In genomic region chr1:77513411-77513941, GRCm38 (mm10) we compare ENCODE assay signal across 8 mouse cellular contexts. TPM values are rescaled to one million over a fixed set of nuclear protein-coding genes. Genes with fewer than 3 reads are reported as not detected.
DNase-seq lines count a peak whose midpoint lies in the region; ATAC-seq and TF ChIP-seq lines count a peak whose summit lies in the region.

No protein-coding gene starts in this region.

- ATAC-seq in G1E (ENCODE audit: extremely low read depth, insufficient number of reproducible peaks, low FRiP score, poor library complexity, severe bottlenecking), result no peak
- no peak for ATAC-seq in limb, embryonic 11.5 days (ENCODE audit: insufficient number of reproducible peaks, low FRiP score, low TSS enrichment, low read depth)
- ATAC-seq in midbrain, embryonic 13.5 days, result peak; percentile 55
- ATAC-seq in stomach, embryonic 16.5 days (ENCODE audit: insufficient read depth, low FRiP score), result peak; percentile 18; the same call in 1 of the 2 replicates
- no peak for ATAC-seq in erythroblast, adult 5-6 weeks (replicated peaks; ENCODE audit: low FRiP score, poor library complexity, severe bottlenecking)

- H3K27ac ChIP-seq in heart, embryonic 10.5 days, result peak overlapping the region; percentile 82
- H3K27ac ChIP-seq in limb, embryonic 11.5 days (replicated peaks; ENCODE audit: low read depth, low read length), result peak overlapping the region; percentile 51; the same call in 1 of the 2 replicates
- peak overlapping the region; percentile 90 for H3K27ac ChIP-seq in midbrain, embryonic 13.5 days
- H3K27ac ChIP-seq in stomach, embryonic 16.5 days (ENCODE audit: low read length), result peak overlapping the region; percentile 57; the same call in 1 of the 2 replicates

- DNase-seq in G1E (ENCODE audit: low spot score), result no peak
- peak; percentile 74 for DNase-seq in embryo, embryonic 10 days (ENCODE audit: low spot score)
- DNase-seq in heart, embryonic 10.5 days (ENCODE audit: low spot score), result peak; percentile 77
- DNase-seq in kidney, adult 9 months, result peak; percentile 81
- peak; percentile 73 for DNase-seq in limb, embryonic 11.5 days (ENCODE audit: low spot score)

- H3K4me3 ChIP-seq in G1E (ENCODE audit: low read depth, low read length), result 0 out of 2 replicates have a peak overlapping the region, but pooled peaks have one; percentile 8
- peak overlapping the region; percentile 72 for H3K4me3 ChIP-seq in heart, embryonic 10.5 days
- peak overlapping the region; percentile 78 for H3K4me3 ChIP-seq in limb, embryonic 11.5 days (ENCODE audit: low read depth, low read length)
- peak overlapping the region; percentile 73 for H3K4me3 ChIP-seq in midbrain, embryonic 13.5 days (replicated peaks)
- H3K4me3 ChIP-seq in stomach, embryonic 16.5 days (replicated peaks; ENCODE audit: low read length), result peak overlapping the region; percentile 77

- 1% methylated on average over 25 of the region's 27 CpGs for WGBS in heart, embryonic 10.5 days
- under 1% methylated on average over 27 of the region's 27 CpGs for WGBS in limb, embryonic 11.5 days
- WGBS in midbrain, embryonic 13.5 days, result under 1% methylated on average over 26 of the region's 27 CpGs
- 1% methylated on average over 27 of the region's 27 CpGs for WGBS in stomach, embryonic 16.5 days

- no peaks in the 10 kb centered on the region for H3K4me1 ChIP-seq in G1E (ENCODE audit: insufficient read depth, low read depth, low read length)
- H3K4me1 ChIP-seq in heart, embryonic 10.5 days, result peaks cover 27% of the 10 kb centered on the region; the same call in 1 of the 2 replicates
- peaks cover 18% of the 10 kb centered on the region for H3K4me1 ChIP-seq in limb, embryonic 11.5 days (ENCODE audit: control insufficient read depth, insufficient read depth, low read length)
- H3K4me1 ChIP-seq in midbrain, embryonic 13.5 days (replicated peaks), result peaks cover 60% of the 10 kb centered on the region
- peaks cover 21% of the 10 kb centered on the region; the same call in 1 of the 2 replicates for H3K4me1 ChIP-seq in stomach, embryonic 16.5 days (ENCODE audit: control insufficient read depth, insufficient read depth, low read length)

- no peaks in the 10 kb centered on the region for H3K27me3 ChIP-seq in G1E (ENCODE audit: insufficient read depth, low read length)
- peaks cover 13% of the 10 kb centered on the region for H3K27me3 ChIP-seq in heart, embryonic 10.5 days (ENCODE audit: insufficient read depth, poor library complexity, severe bottlenecking)
- H3K27me3 ChIP-seq in limb, embryonic 11.5 days (ENCODE audit: control insufficient read depth, insufficient read depth, low read length), result no peaks in the 10 kb centered on the region
- H3K27me3 ChIP-seq in midbrain, embryonic 13.5 days, result peaks cover 10% of the 10 kb centered on the region
- peaks cover 5% of the 10 kb centered on the region; the same call in 1 of the 2 replicates for H3K27me3 ChIP-seq in stomach, embryonic 16.5 days (ENCODE audit: control insufficient read depth, insufficient read depth, low read length)

- H3K36me3 ChIP-seq in G1E (replicated peaks), result no peaks in the 10 kb centered on the region
- peaks cover 9% of the 10 kb centered on the region; the same call in 1 of the 2 replicates for H3K36me3 ChIP-seq in heart, embryonic 10.5 days
- no peaks in the 10 kb centered on the region; the same call in 1 of the 2 replicates for H3K36me3 ChIP-seq in limb, embryonic 11.5 days (ENCODE audit: control insufficient read depth, insufficient read depth, low read length)
- H3K36me3 ChIP-seq in midbrain, embryonic 13.5 days, result peaks cover 5% of the 10 kb centered on the region; the same call in 1 of the 2 replicates
- H3K36me3 ChIP-seq in stomach, embryonic 16.5 days (ENCODE audit: control insufficient read depth, insufficient read depth, low read length), result no peaks in the 10 kb centered on the region

- peak overlapping the region; percentile 92 for H3K9ac ChIP-seq in limb, embryonic 11.5 days (ENCODE audit: low read length)
- peak overlapping the region; percentile 84 for H3K9ac ChIP-seq in midbrain, embryonic 13.5 days (replicated peaks)
- peak overlapping the region; percentile 77 for H3K9ac ChIP-seq in stomach, embryonic 16.5 days (ENCODE audit: low read length)

- peaks cover 63% of the 10 kb centered on the region for H3K9me3 ChIP-seq in G1E (replicated peaks)
- no peaks in the 10 kb centered on the region for H3K9me3 ChIP-seq in heart, embryonic 10.5 days
- no peaks in the 10 kb centered on the region for H3K9me3 ChIP-seq in limb, embryonic 11.5 days (ENCODE audit: control insufficient read depth, low read length)
- no peaks in the 10 kb centered on the region for H3K9me3 ChIP-seq in midbrain, embryonic 13.5 days
- no peaks in the 10 kb centered on the region for H3K9me3 ChIP-seq in stomach, embryonic 16.5 days (replicated peaks; ENCODE audit: control insufficient read depth, low read length)

- TF ChIP-seq CTCF in G1E (IDR thresholded peaks at IDR 0.05; ENCODE audit: low read depth, low read length), result no peak

- H3K4me2 ChIP-seq in limb, embryonic 11.5 days (ENCODE audit: low read depth, severe bottlenecking), result peak overlapping the region; percentile 85
- H3K4me2 ChIP-seq in midbrain, embryonic 13.5 days (replicated peaks), result peak overlapping the region; percentile 92
- peak overlapping the region; percentile 96 for H3K4me2 ChIP-seq in stomach, embryonic 16.5 days (ENCODE audit: low read depth, low read length)

RNA-seq across cellular contexts. Expression of gene Epha4, which starts 1.4 kb away (rescaled TPM):
- not detected in 2 replicates for total RNA-seq in G1E (2014; fragmentation: Nextera tagmentation)
- 0.11 and 0.17 TPM in 2 replicates for total RNA-seq in G1E (2017)
- polyA plus RNA-seq in G1E (2012), result not detected in 2 replicates
- 6.1 and 11.5 TPM in 2 replicates for polyA plus RNA-seq in heart, embryonic 10.5 days (2016; fragmentation: Nextera tagmentation; extraction: Ambion mirVana)
- polyA plus RNA-seq in limb, embryonic 11.5 days (2014; fragmentation: Nextera tagmentation; extraction: Ambion mirVana), result 41.9 and 52.3 TPM in 2 replicates
- polyA plus RNA-seq in midbrain, embryonic 13.5 days (2015; fragmentation: Nextera tagmentation; extraction: Ambion mirVana), result 36.5 and 37.5 TPM in 2 replicates
- 11.8 and 12.0 TPM in 2 replicates for polyA plus RNA-seq in stomach, embryonic 16.5 days (2015; fragmentation: Nextera tagmentation; extraction: Ambion mirVana)
- 0.77 TPM in 1 of 2 replicates, not detected in the other for total RNA-seq in erythroblast, adult 5-6 weeks (2015; ENCODE audit: low replicate concordance)
- 0.09 and 0.56 TPM in 2 replicates for total RNA-seq in erythroblast, adult 5-6 weeks (2017; ENCODE audit: low replicate concordance)

Comparison
In these comparisons a context has a peak if more than half of its experiments do, and no peak if none do; other contexts are left out.
1. ATAC-seq: peak in midbrain, embryonic 13.5 days (single experiment) and stomach, embryonic 16.5 days (single experiment); none in G1E (single experiment), limb, embryonic 11.5 days (single experiment) and erythroblast, adult 5-6 weeks (single experiment).
2. H3K4me3 ChIP-seq: peak in every context shown above with its lines; median percentile 78 in limb, embryonic 11.5 days; 77 in stomach, embryonic 16.5 days; 73 in midbrain, embryonic 13.5 days; 72 in heart, embryonic 10.5 days; 8 in G1E.
3. Peak in every context shown above with its lines, with median percentiles within 50 percentile points of each other: H3K27ac ChIP-seq, H3K4me2 ChIP-seq and H3K9ac ChIP-seq.